Mouse (Mus musculus) forebrain, embryonic 16.5 days (tissue): ENCODE data around the gene Serpinb9b. TPM values are rescaled to one million over a fixed set of nuclear protein-coding genes. Genes with fewer than 3 reads are reported as not detected.
A peak's percentile ranks its signal among the peaks of the same experiment; 100 is the strongest.

Experiments used
- ATAC-seq: fragments of 200-750 bp; cut with Nextera tagmentation; 2 replicates; pipeline ENCODE4 v1.8.0; 2017; ENCODE audit warnings: mild to moderate bottlenecking, moderate library complexity
- H3K27ac ChIP-seq: fragments of 300-500 bp; sonication (generic); 2 replicates; pipeline ENCODE4 v1.5.1; 2014; ENCODE audit warnings: low read length, control low read depth
- H3K27me3 ChIP-seq: fragments of 300-500 bp; sonication (generic); replicated peaks from 2 replicates; pipeline ENCODE4 v1.6.1; 2014; ENCODE audit warnings: low read length; ENCODE audit not compliant: control insufficient read depth, insufficient read depth
- H3K36me3 ChIP-seq: fragments of 300-500 bp; sonication (generic); 2 replicates; pipeline ENCODE4 v1.6.1; 2014; ENCODE audit not compliant: control insufficient read depth, insufficient read depth
- H3K4me1 ChIP-seq: fragments of 300-500 bp; sonication (generic); replicated peaks from 2 replicates; pipeline ENCODE4 v1.6.1; 2014; ENCODE audit warnings: low read length; ENCODE audit not compliant: control insufficient read depth, insufficient read depth
- H3K4me2 ChIP-seq: fragments of 300-500 bp; sonication (generic); 2 replicates; pipeline ENCODE4 v1.6.1; 2014; ENCODE audit warnings: mild to moderate bottlenecking, low read length, control low read depth
- H3K4me3 ChIP-seq: fragments of 300-500 bp; sonication (generic); replicated peaks from 2 replicates; pipeline ENCODE4 v1.5.1; 2014; ENCODE audit warnings: mild to moderate bottlenecking, low read length, control low read depth
- H3K9ac ChIP-seq: fragments of 300-500 bp; sonication (generic); replicated peaks from 2 replicates; pipeline ENCODE4 v1.6.1; 2014; ENCODE audit warnings: low read depth, low read length, control low read depth
- H3K9me3 ChIP-seq: fragments of 300-500 bp; sonication (generic); 2 replicates; pipeline ENCODE4 v1.6.1; 2016; ENCODE audit warnings: low read length; ENCODE audit not compliant: control insufficient read depth
- WGBS: fragments of 180-500 bp; shearing (Covaris S2); extraction: QIAGEN DNeasy Blood & Tissue Kit; methylation state at CpG from one replicate; pipeline ENCODE4 v1.1.7; 2014; 5-methylcytosine and 5-hydroxymethylcytosine counted together
- polyA plus RNA-seq: library from polyadenylated mRNA; unstranded; fragments of >200 nt; fragmentation: Nextera tagmentation; extraction: Ambion mirVana; gene quantifications from 2 replicates; pipeline ENCODE4 v1.2.1, GENCODE M21; 2015

Gene Serpinb9b
- 0.11 and 0.14 TPM in 2 replicates for polyA plus RNA-seq

DNA sequence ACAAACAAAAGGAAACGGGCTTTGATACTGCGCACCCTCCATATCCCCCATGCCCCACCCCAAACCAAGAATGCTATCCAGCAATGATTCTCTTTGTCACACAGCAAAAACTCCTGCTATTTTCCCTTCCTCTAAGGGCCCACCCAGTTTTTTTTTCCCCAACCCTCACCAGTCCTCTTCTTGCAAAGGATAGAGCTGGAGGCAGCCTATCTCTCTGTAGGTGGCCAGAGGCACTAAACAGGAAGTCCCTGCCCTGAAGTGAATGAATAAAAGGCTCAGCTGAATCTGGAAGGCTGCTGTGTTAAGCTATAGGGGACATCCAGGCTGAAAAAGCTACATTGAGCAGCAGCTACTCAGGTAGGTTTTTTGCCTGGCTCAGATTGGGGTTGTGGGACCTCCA, at the start of gene Serpinb9b:
Gene Serpinb9b (plus strand): TSS at position 173 of the 400 bp plus-strand sequence.
- H3K4me3 ChIP-seq = no peak within 1 kb of the TSS
- H3K9ac ChIP-seq = no peak within 1 kb of the TSS
- H3K27me3 ChIP-seq = no peaks in the 10 kb centered on the region
- H3K4me2 ChIP-seq = no peak within 1 kb of the TSS
- ATAC-seq = no peak
- no peaks in the 10 kb centered on the region for H3K36me3 ChIP-seq
- no peak within 1 kb of the TSS for H3K27ac ChIP-seq
- no peaks in the 10 kb centered on the region for H3K4me1 ChIP-seq
- 80% methylated on average over 2 of the region's 2 CpGs for WGBS
- no peaks in the 10 kb centered on the region for H3K9me3 ChIP-seq

DNA sequence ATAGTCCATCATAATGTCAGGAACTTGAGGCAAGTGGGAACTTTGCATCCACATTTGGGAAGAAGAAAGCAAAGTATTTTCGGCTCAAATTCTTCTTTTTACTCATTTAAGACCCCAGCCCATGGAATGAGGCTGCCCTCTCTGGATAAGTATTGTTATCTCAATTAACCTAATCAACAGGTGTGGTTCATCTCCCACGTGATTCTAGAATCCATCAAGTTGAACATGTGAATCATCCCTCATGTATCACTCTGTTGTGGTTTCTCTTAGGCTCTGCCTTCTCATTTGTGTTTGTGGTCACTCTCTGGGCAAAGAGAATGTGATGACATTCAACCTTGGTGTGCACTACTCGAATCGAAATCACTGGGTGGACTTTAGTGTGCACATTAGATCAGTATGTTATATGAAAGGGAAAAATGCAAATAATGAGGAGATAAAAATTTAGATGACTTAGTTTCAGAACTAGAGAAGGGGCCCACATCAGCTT, 44.6 kb upstream of the Serpinb9b start:
- Histone ChIP-seq H3K27ac (no peak overlapping the region), H3K9ac (no peak overlapping the region), H3K4me1 (no peaks in the 10 kb centered on the region), H3K9me3 (no peaks in the 10 kb centered on the region), H3K27me3 (no peaks in the 10 kb centered on the region), H3K4me3 (no peak overlapping the region), H3K4me2 (no peak overlapping the region), H3K36me3 (no peaks in the 10 kb centered on the region)
- 75% methylated on average over 4 of the region's 4 CpGs for WGBS
- ATAC-seq = no peak

GRCm38 (mm10) chr13:32986256-32986655, 41.0 kb upstream of the Serpinb9b start:
- Histone ChIP-seq H3K9ac (no peak overlapping the region), H3K9me3 (no peaks in the 10 kb centered on the region), H3K27ac (no peak overlapping the region), H3K4me2 (no peak overlapping the region), H3K4me3 (no peak overlapping the region), H3K27me3 (no peaks in the 10 kb centered on the region), H3K4me1 (no peaks in the 10 kb centered on the region), H3K36me3 (no peaks in the 10 kb centered on the region)
- no peak for ATAC-seq

DNA sequence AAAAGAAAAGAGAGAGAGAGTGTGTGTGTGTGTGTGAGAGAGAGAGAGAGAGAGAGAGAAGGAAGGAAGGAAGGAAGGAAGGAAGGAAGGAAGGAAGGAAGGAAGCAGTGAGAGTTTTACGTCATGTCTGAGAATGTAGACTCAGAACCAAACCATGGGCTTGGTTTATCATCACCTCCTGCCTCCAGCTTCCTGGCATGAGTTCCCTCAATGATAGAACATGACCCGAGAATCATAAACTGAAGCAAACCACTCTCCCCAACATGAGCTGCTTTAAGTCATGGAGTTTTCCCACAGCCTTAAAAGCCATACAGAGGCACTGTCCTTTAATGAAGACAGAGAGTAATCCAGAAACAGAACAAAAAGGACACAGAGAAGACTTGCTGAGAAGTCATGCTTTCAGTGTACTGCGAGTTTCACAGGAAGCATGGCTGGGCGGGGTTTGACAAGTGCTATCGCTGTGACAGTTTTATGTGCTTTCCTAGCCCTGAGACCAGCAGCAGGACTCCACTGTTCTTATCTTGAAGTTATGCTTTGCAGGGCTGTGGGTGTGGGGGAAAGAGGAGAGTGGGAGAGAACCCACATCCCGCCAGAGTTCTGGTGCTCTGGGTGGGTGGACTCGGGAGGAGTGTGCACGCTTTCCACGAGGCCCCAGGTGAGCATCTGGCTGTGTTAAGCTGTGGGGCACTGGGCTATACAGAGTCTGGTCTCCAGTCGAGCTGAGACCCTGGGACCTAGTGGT, 33.9 kb upstream of the Serpinb9b start:
- Histone ChIP-seq H3K4me3 (no peak overlapping the region), H3K27ac (no peak overlapping the region), H3K4me2 (no peak overlapping the region), H3K4me1 (no peaks in the 10 kb centered on the region), H3K27me3 (no peaks in the 10 kb centered on the region), H3K36me3 (no peaks in the 10 kb centered on the region), H3K9me3 (no peaks in the 10 kb centered on the region), H3K9ac (no peak overlapping the region)
- WGBS = 88% methylated on average over 10 of the region's 10 CpGs
- ATAC-seq = no peak

- Histone ChIP-seq H3K36me3 (no peaks in the 10 kb centered on the region), H3K4me3 (no peak overlapping the region), H3K27ac (no peak overlapping the region), H3K4me1 (no peaks in the 10 kb centered on the region), H3K9ac (no peak overlapping the region), H3K27me3 (no peaks in the 10 kb centered on the region), H3K9me3 (no peaks in the 10 kb centered on the region), H3K4me2 (no peak overlapping the region)
- no peak for ATAC-seq
- 78% methylated on average over 2 of the region's 2 CpGs for WGBS
Observed at GRCm38 (mm10) chr13:32993894-32994242, 33.3 kb upstream of the Serpinb9b start.

DNA sequence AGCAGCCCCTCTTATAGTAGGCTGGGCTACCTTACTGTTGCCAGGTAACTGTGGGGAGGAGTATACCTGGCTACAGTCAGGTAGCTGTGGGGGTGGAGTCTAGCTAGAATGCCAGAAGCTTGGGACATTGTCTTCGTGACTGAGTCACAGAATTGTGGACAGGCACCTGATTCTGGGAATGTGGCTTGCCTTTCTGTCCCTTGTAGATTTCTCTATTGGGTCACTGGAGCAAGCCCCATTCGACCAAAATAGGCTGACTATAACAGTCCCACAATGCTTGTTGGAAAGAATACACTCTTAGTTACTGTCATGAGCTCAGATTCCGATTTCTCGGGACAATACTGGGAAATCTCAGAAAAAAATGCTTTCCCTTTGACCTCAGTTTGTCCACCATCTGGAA, 32.2 kb upstream of the Serpinb9b start:
- no peaks in the 10 kb centered on the region for H3K27me3 ChIP-seq
- 81% methylated on average over 4 of the region's 4 CpGs for WGBS
- no peak overlapping the region for H3K27ac ChIP-seq
- no peak overlapping the region for H3K4me3 ChIP-seq
- H3K9ac ChIP-seq = no peak overlapping the region
- no peak for ATAC-seq
- H3K9me3 ChIP-seq = no peaks in the 10 kb centered on the region
- H3K4me1 ChIP-seq = no peaks in the 10 kb centered on the region
- H3K4me2 ChIP-seq = no peak overlapping the region
- H3K36me3 ChIP-seq = no peaks in the 10 kb centered on the region

GRCm38 (mm10) chr13:33001341-33001740, 25.9 kb upstream of the Serpinb9b start:
- H3K27ac ChIP-seq = no peak overlapping the region
- H3K9ac ChIP-seq = no peak overlapping the region
- no peak overlapping the region for H3K4me2 ChIP-seq
- no peak for ATAC-seq
- no peaks in the 10 kb centered on the region for H3K9me3 ChIP-seq
- no peak overlapping the region for H3K4me3 ChIP-seq
- H3K27me3 ChIP-seq = no peaks in the 10 kb centered on the region
- WGBS = 87% methylated on average over 5 of the region's 5 CpGs
- H3K4me1 ChIP-seq = peaks cover 5% of the 10 kb centered on the region; the same call in 1 of the 2 replicates
- H3K36me3 ChIP-seq = no peaks in the 10 kb centered on the region

- Histone ChIP-seq H3K4me2 (peak within 1 kb of the TSS; percentile 46; the same call in 1 of the 2 replicates), H3K4me3 (no peak within 1 kb of the TSS; the same call in 1 of the 2 replicates), H3K27me3 (no peaks in the 10 kb centered on the region), H3K9me3 (no peaks in the 10 kb centered on the region), H3K4me1 (peaks cover 5% of the 10 kb centered on the region; the same call in 1 of the 2 replicates), H3K36me3 (no peaks in the 10 kb centered on the region), H3K27ac (no peak within 1 kb of the TSS), H3K9ac (no peak within 1 kb of the TSS)
- no peak for ATAC-seq
- WGBS = 71% methylated on average over 3 of the region's 3 CpGs
Observed at GRCm38 (mm10) chr13:33002950-33003349, 24.3 kb upstream of the Serpinb9b start, which contains the start of gene Serpinb9. Gene Serpinb9, plus strand, starts transcription at chr13:33003250.

DNA sequence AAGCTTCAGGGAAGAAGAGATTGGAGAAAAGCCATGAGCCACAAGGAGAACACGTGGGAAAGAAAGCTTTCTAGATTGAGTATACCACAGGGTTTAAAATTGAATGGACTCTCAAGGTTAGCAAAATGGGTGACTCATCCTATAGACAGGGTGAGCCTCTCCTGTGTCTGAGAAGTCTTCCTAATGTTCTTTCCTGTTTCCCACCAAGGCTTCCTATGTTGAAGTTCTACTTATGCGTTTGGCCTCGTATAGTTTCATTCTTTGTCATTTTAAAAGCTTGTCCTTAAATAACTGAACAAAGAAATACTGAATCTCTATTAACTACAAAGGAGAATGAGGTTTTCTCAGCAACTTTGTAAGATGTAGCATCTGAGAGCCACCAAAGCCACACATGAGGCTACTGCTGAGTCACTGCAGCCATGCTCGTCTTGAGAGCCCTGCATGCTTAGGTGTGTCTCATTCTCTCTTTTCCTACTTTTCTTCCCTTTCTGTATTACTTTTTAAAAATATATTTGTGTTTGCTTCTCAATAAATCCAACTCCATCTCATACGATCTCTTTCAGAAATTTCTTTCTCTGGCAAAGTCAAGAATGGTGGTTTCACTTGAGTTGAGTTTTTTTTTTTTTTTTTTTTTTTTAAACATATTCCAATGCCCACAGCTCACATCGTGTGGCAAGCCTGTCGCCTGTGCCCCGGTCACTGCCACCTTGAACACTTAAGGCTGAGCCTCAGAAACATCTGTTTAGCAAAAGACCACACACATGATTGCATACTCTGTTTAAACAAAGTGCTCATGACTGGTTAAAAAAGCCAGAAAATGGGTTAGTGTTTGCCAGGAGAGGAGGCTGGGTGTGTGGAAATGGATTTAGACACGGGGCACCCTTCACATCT, 23.4 kb upstream of the Serpinb9b start:
- Histone ChIP-seq H3K4me2 (peak overlapping the region; percentile 46), H3K9ac (no peak overlapping the region; the same call in 1 of the 2 replicates), H3K36me3 (no peaks in the 10 kb centered on the region), H3K4me3 (no peak overlapping the region; the same call in 1 of the 2 replicates), H3K27me3 (no peaks in the 10 kb centered on the region), H3K9me3 (no peaks in the 10 kb centered on the region), H3K4me1 (peaks cover 5% of the 10 kb centered on the region; the same call in 1 of the 2 replicates), H3K27ac (no peak overlapping the region)
- WGBS = 75% methylated on average over 9 of the region's 9 CpGs
- no peak for ATAC-seq
